Mouse (Mus musculus) myocyte (in vitro differentiated cells): ENCODE results near the gene Tmem59l.

Experiments
- POLR2AphosphoS2 ChIP-seq: IDR thresholded peaks from one replicate; pipeline ENCODE4 v1.6.1; 2011; ENCODE audit warnings: low read depth, control low read depth; ENCODE audit not compliant: insufficient read length
- TCF12 ChIP-seq: IDR thresholded peaks from one replicate; pipeline ENCODE4 v1.6.1; 2011; ENCODE audit warnings: mild to moderate bottlenecking, control low read depth; ENCODE audit not compliant: poor library complexity, insufficient read depth, severe bottlenecking

GRCm38 (mm10) chr8:70529741-70530161 is 42.6 kb upstream of the Tmem59l start:
- TF ChIP-seq POLR2AphosphoS2 = no peak
- no peak for TF ChIP-seq TCF12
